Mouse (Mus musculus) liver, adult 2 months (tissue): ENCODE measurements at regions not wholly inside any gene's neighbourhood (a gene's known extent, or its start where the extent isn't known, plus 50 kb on each side); places are given as distances from the start of the nearest gene placed in this dataset.

Source experiments
- DNase-seq: peaks from one replicate; pipeline ENCODE4 v3.0.0-alpha.2; 2011; ENCODE audit warnings: low read depth, low spot score; ENCODE audit errors: extremely low read depth
- H3K27ac ChIP-seq: fragments of 200-500 bp; replicated peaks from 2 replicates; pipeline ENCODE4 v1.5.1; 2012; ENCODE audit warnings: low read depth, mild to moderate bottlenecking, control low read depth, inconsistent platforms, low read length; ENCODE audit not compliant: insufficient read depth
- H3K27me3 ChIP-seq: fragments of 200-500 bp; 2 replicates; pipeline ENCODE4 v1.6.1; 2012; ENCODE audit warnings: mild to moderate bottlenecking, moderate library complexity, low read length, inconsistent platforms; ENCODE audit not compliant: control insufficient read depth, insufficient read depth
- H3K36me3 ChIP-seq: fragments of 200-500 bp; 2 replicates; pipeline ENCODE4 v1.6.1; 2012; ENCODE audit warnings: low read length, inconsistent platforms; ENCODE audit not compliant: control insufficient read depth, insufficient read depth
- H3K4me1 ChIP-seq: fragments of 200-500 bp; 2 replicates; pipeline ENCODE4 v1.6.1; 2011; ENCODE audit warnings: low read length; ENCODE audit not compliant: control insufficient read depth, insufficient read depth
- H3K4me3 ChIP-seq: fragments of 200-500 bp; 2 replicates; pipeline ENCODE4 v1.5.1; 2011; ENCODE audit warnings: low read depth, mild to moderate bottlenecking, control low read depth, low read length, moderate library complexity; ENCODE audit not compliant: insufficient read depth
- H3K79me2 ChIP-seq: fragments of 200-500 bp; 2 replicates; pipeline ENCODE4 v1.6.1; 2012; ENCODE audit warnings: inconsistent platforms, mild to moderate bottlenecking, low read length, moderate library complexity; ENCODE audit not compliant: control insufficient read depth, insufficient read depth
- H3K9ac ChIP-seq: fragments of 200-500 bp; 2 replicates; pipeline ENCODE4 v1.6.1; 2012; ENCODE audit warnings: low read depth, mild to moderate bottlenecking, control low read depth, inconsistent platforms, low read length
- CTCF ChIP-seq: fragments of 200-500 bp; IDR thresholded peaks from 2 replicates; pipeline ENCODE4 v1.5.1; 2011; ENCODE audit warnings: low read depth, low read length, control low read depth
- POLR2A ChIP-seq: fragments of 200-500 bp; IDR thresholded peaks from 2 replicates; pipeline ENCODE4 v1.6.1; 2011; ENCODE audit warnings: low read length, control low read depth; ENCODE audit not compliant: insufficient read depth; ENCODE audit errors: extremely low read depth
- WGBS: fragments of 180-500 bp; shearing (Covaris S2); methylation state at CpG from one replicate; pipeline ENCODE4 v1.1.7; 2018; 5-methylcytosine and 5-hydroxymethylcytosine counted together

- H3K27me3 ChIP-seq = peaks cover 2% of the 10 kb centered on the region; the same call in 1 of the 2 replicates
- peak; percentile 29 for DNase-seq
- TF ChIP-seq CTCF = no peak
- H3K27ac ChIP-seq = no peak overlapping the region
- no peak overlapping the region for H3K9ac ChIP-seq
- no peak overlapping the region for H3K4me3 ChIP-seq
- H3K36me3 ChIP-seq = no peaks in the 10 kb centered on the region
- H3K4me1 ChIP-seq = peaks cover 2% of the 10 kb centered on the region; the same call in 1 of the 2 replicates
- no peaks in the 10 kb centered on the region for H3K79me2 ChIP-seq
- WGBS = 16% methylated on average over 11 of the region's 11 CpGs
These were observed 161.3 kb downstream of the Cct6b start for GRCm38 (mm10) chr11:82602818-82603217.

DNA sequence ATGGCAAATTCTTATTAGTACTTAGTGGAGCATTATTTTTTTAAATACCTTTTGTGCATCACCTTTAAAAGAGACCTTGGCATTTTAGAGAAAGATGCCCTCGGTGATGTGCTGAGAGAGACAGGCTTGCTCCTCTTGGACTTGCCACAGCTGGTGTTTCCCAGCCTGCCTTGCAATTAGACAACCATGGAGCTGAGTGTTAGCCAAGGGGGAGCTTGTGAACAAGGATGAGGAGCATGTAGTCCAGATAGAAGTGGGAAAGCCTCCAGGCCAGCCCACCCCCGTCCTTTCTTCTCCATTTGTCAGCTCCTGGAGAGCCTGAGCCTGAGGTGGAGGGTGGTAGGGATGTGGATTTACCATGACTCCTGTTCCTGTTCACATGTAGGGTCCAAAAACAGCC lies 161.9 kb downstream of the Cct6b start:
- H3K27ac ChIP-seq = no peak overlapping the region
- no peaks in the 10 kb centered on the region for H3K79me2 ChIP-seq
- DNase-seq = no peak
- H3K9ac ChIP-seq = no peak overlapping the region
- peaks cover 2% of the 10 kb centered on the region; the same call in 1 of the 2 replicates for H3K27me3 ChIP-seq
- WGBS = 61% methylated on average over 2 of the region's 2 CpGs
- peaks cover 2% of the 10 kb centered on the region; the same call in 1 of the 2 replicates for H3K4me1 ChIP-seq
- H3K4me3 ChIP-seq = no peak overlapping the region
- TF ChIP-seq CTCF (no peak), POLR2A (no peak)
- H3K36me3 ChIP-seq = no peaks in the 10 kb centered on the region

- H3K4me3 ChIP-seq = no peak overlapping the region
- no peak for DNase-seq
- H3K36me3 ChIP-seq = no peaks in the 10 kb centered on the region
- 67% methylated on average over 9 of the region's 9 CpGs for WGBS
- H3K27me3 ChIP-seq = peaks cover 2% of the 10 kb centered on the region; the same call in 1 of the 2 replicates
- H3K79me2 ChIP-seq = no peaks in the 10 kb centered on the region
- no peak overlapping the region for H3K27ac ChIP-seq
- H3K9ac ChIP-seq = no peak overlapping the region
- H3K4me1 ChIP-seq = peaks cover 2% of the 10 kb centered on the region; the same call in 1 of the 2 replicates
- TF ChIP-seq POLR2A (no peak), CTCF (no peak)
These were observed 164.0 kb downstream of the Cct6b start for GRCm38 (mm10) chr11:82600151-82600550.

GRCm38 (mm10) chr11:82597757-82598156 lies 166.4 kb downstream of the Cct6b start:
- Histone ChIP-seq H3K27ac (no peak overlapping the region), H3K27me3 (peaks cover 2% of the 10 kb centered on the region; the same call in 1 of the 2 replicates), H3K4me1 (no peaks in the 10 kb centered on the region; the same call in 1 of the 2 replicates), H3K9ac (no peak overlapping the region), H3K79me2 (no peaks in the 10 kb centered on the region), H3K4me3 (no peak overlapping the region), H3K36me3 (no peaks in the 10 kb centered on the region)
- WGBS = 24% methylated on average over 6 of the region's 6 CpGs
- TF ChIP-seq POLR2A (no peak), CTCF (no peak)
- no peak for DNase-seq

- Histone ChIP-seq H3K36me3 (no peaks in the 10 kb centered on the region), H3K4me1 (no peaks in the 10 kb centered on the region), H3K9ac (no peak overlapping the region), H3K27me3 (peaks cover under 1% of the 10 kb centered on the region; the same call in 1 of the 2 replicates), H3K79me2 (no peaks in the 10 kb centered on the region), H3K27ac (no peak overlapping the region), H3K4me3 (no peak overlapping the region)
- no peak for DNase-seq
- no peak for TF ChIP-seq CTCF
- TF ChIP-seq POLR2A = no peak
- WGBS = 61% methylated on average over 3 of the region's 3 CpGs
These were observed 167.3 kb downstream of the Cct6b start for GRCm38 (mm10) chr11:82596801-82597200.

GRCm38 (mm10) chr11:82589761-82590160 lies 174.4 kb downstream of the Cct6b start:
- DNase-seq = no peak
- Histone ChIP-seq H3K36me3 (no peaks in the 10 kb centered on the region), H3K27ac (no peak overlapping the region), H3K79me2 (no peaks in the 10 kb centered on the region), H3K27me3 (no peaks in the 10 kb centered on the region), H3K4me3 (no peak overlapping the region), H3K4me1 (no peaks in the 10 kb centered on the region), H3K9ac (no peak overlapping the region)
- TF ChIP-seq CTCF = no peak
- TF ChIP-seq POLR2A = no peak
- WGBS = 67% methylated on average over 2 of the region's 2 CpGs
